ENCODE assay signal across 20 mouse cellular contexts in genomic region chr7:99100573-99100972, GRCm38 (mm10). TPM values are rescaled to one million over a fixed set of nuclear protein-coding genes. Genes with fewer than 3 reads are reported as not detected.
DNase-seq lines count a peak whose midpoint lies in the region; ATAC-seq lines count a peak whose summit lies in the region.
"Had no signal": no experiment of that assay in that cellular context is flagged by ENCODE, and none has a peak within 500 bp of the region (broad histone marks: within the 10 kb centered on the region; RNA-seq: fewer than 3 reads in every experiment).

No protein-coding gene starts in this region.

- H3K27me3 ChIP-seq in intestine, embryonic 16.5 days (replicated peaks; ENCODE audit: control insufficient read depth, insufficient read depth, low read length), result no peaks in the 10 kb centered on the region
- H3K27me3 ChIP-seq in liver, embryonic 16.5 days (ENCODE audit: control insufficient read depth, insufficient read depth, low read depth, low read length), result no peaks in the 10 kb centered on the region
- no peaks in the 10 kb centered on the region for H3K27me3 ChIP-seq in forebrain, embryonic 16.5 days (replicated peaks; ENCODE audit: control insufficient read depth, insufficient read depth, low read length)
- H3K27me3 ChIP-seq: heart, embryonic 12.5 days; neural tube, embryonic 15.5 days had no signal

- peak; percentile 36 for DNase-seq in kidney, adult 18-20 months
- DNase-seq in kidney, postnatal 4 days, result no peak
- peak; percentile 43 to 61 for DNase-seq in kidney, postnatal 25 days
- no peak for DNase-seq in retina, postnatal 1 day
- no peak for DNase-seq in cerebellum, adult 8-10 months
- DNase-seq: adrenal gland, postnatal 14 days; B cell, adult 2 months; cerebellum, adult 11-12 months; cerebellum, postnatal 36 days; gastrocnemius, adult 2 months; heart, postnatal 4 days; lung, adult 18-20 months; lung, postnatal 4 days; right cerebral cortex, postnatal 4 days had no signal

- no peaks in the 10 kb centered on the region for H3K9me3 ChIP-seq in intestine, embryonic 16.5 days (ENCODE audit: control insufficient read depth, low read length)
- H3K9me3 ChIP-seq in liver, embryonic 16.5 days (replicated peaks; ENCODE audit: control insufficient read depth, low read length), result no peaks in the 10 kb centered on the region
- H3K9me3 ChIP-seq in forebrain, embryonic 16.5 days (ENCODE audit: control insufficient read depth, low read length), result no peaks in the 10 kb centered on the region
- H3K9me3 ChIP-seq: heart, embryonic 12.5 days; midbrain, embryonic 10.5 days; neural tube, embryonic 15.5 days had no signal

- no peak overlapping the region for H3K4me3 ChIP-seq in intestine, embryonic 16.5 days (ENCODE audit: low read length)
- no peak overlapping the region for H3K4me3 ChIP-seq in liver, embryonic 16.5 days (ENCODE audit: low read depth, low read length)
- H3K4me3 ChIP-seq in forebrain, embryonic 16.5 days (replicated peaks; ENCODE audit: low read length), result no peak overlapping the region
- H3K4me3 ChIP-seq: gastrocnemius, adult 2 months; heart, embryonic 12.5 days; midbrain, embryonic 10.5 days; neural tube, embryonic 15.5 days had no signal

- H3K4me1 ChIP-seq in intestine, embryonic 16.5 days (ENCODE audit: control insufficient read depth, insufficient read depth, low read length), result peaks cover 33% of the 10 kb centered on the region
- H3K4me1 ChIP-seq in liver, embryonic 16.5 days (ENCODE audit: control insufficient read depth, low read depth, low read length), result peaks cover 11% of the 10 kb centered on the region
- H3K4me1 ChIP-seq in forebrain, embryonic 16.5 days (replicated peaks; ENCODE audit: control insufficient read depth, insufficient read depth, low read length), result no peaks in the 10 kb centered on the region

- H3K9ac ChIP-seq in intestine, embryonic 16.5 days (ENCODE audit: low read depth, low read length), result no peak overlapping the region
- no peak overlapping the region for H3K9ac ChIP-seq in liver, embryonic 16.5 days (ENCODE audit: low read depth, low read length)
- no peak overlapping the region for H3K9ac ChIP-seq in forebrain, embryonic 16.5 days (replicated peaks; ENCODE audit: low read depth, low read length)
- H3K9ac ChIP-seq: heart, embryonic 12.5 days; neural tube, embryonic 15.5 days had no signal

- H3K4me2 ChIP-seq in intestine, embryonic 16.5 days (ENCODE audit: low read depth, low read length), result peak overlapping the region; percentile 24; the same call in 1 of the 2 replicates
- 0 out of 2 replicates have a peak overlapping the region, but pooled peaks have one; percentile 13 for H3K4me2 ChIP-seq in liver, embryonic 16.5 days (ENCODE audit: low read depth, low read length)
- H3K4me2 ChIP-seq in forebrain, embryonic 16.5 days (ENCODE audit: low read length), result no peak overlapping the region
- H3K4me2 ChIP-seq: heart, embryonic 12.5 days; neural tube, embryonic 15.5 days had no signal

- peak; percentile 77 for ATAC-seq in intestine, embryonic 16.5 days
- peak; percentile 83 for ATAC-seq in liver, embryonic 16.5 days (ENCODE audit: low read depth)
- ATAC-seq in forebrain, embryonic 16.5 days, result no peak

- WGBS in intestine, embryonic 16.5 days, result 53% methylated on average over 8 of the region's 8 CpGs
- 63% methylated on average over 8 of the region's 8 CpGs for WGBS in liver, embryonic 16.5 days (ENCODE audit: insufficient replicate concordance)
- WGBS in forebrain, embryonic 16.5 days, result 80% methylated on average over 8 of the region's 8 CpGs

- peaks cover 8% of the 10 kb centered on the region for H3K36me3 ChIP-seq in intestine, embryonic 16.5 days (ENCODE audit: control insufficient read depth, insufficient read depth, low read length)
- 0 out of 2 replicates have a peak, but pooled peaks cover 3% of the 10 kb centered on the region for H3K36me3 ChIP-seq in liver, embryonic 16.5 days (ENCODE audit: control insufficient read depth, insufficient read depth)
- H3K36me3 ChIP-seq in forebrain, embryonic 16.5 days (ENCODE audit: control insufficient read depth, insufficient read depth), result no peaks in the 10 kb centered on the region

- H3K27ac ChIP-seq in intestine, embryonic 16.5 days (ENCODE audit: low read length), result peak overlapping the region; percentile 52
- peak overlapping the region; percentile 53 for H3K27ac ChIP-seq in liver, embryonic 16.5 days (ENCODE audit: low read length)
- no peak overlapping the region for H3K27ac ChIP-seq in forebrain, embryonic 16.5 days (ENCODE audit: low read length)
- H3K27ac ChIP-seq: gastrocnemius, adult 2 months; midbrain, embryonic 10.5 days; neural tube, embryonic 15.5 days had no signal

RNA-seq across cellular contexts. Expression of gene Uvrag, which starts 40.4 kb away (rescaled TPM):
- polyA plus RNA-seq in intestine, embryonic 16.5 days (2015; fragmentation: Nextera tagmentation; extraction: Ambion mirVana), result 17.4 and 18.3 TPM in 2 replicates
- 7.6 and 8.2 TPM in 2 replicates for polyA plus RNA-seq in liver, embryonic 16.5 days (2015; fragmentation: Nextera tagmentation; extraction: Ambion mirVana)
- 18.3 and 19.4 TPM in 2 replicates for polyA plus RNA-seq in forebrain, embryonic 16.5 days (2015; fragmentation: Nextera tagmentation; extraction: Ambion mirVana)

Comparison
In these comparisons a context has a peak if more than half of its experiments do, and no peak if none do; other contexts are left out.
1. DNase-seq: peak in kidney, adult 18-20 months (single experiment) and kidney, postnatal 25 days (2 of 2); none in kidney, postnatal 4 days (0 of 2), retina, postnatal 1 day (single experiment) and cerebellum, adult 8-10 months (single experiment).